Mouse (Mus musculus): ENCODE results near the gene Gm20388.

DNA sequence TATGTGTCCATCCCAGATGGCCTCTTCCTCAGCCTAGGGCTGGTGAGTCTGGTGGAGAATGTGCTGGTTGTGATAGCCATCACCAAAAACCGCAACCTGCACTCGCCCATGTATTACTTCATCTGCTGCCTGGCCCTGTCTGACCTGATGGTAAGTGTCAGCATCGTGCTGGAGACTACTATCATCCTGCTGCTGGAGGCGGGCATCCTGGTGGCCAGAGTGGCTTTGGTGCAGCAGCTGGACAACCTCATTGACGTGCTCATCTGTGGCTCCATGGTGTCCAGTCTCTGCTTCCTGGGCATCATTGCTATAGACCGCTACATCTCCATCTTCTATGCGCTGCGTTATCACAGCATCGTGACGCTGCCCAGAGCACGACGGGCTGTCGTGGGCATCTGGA is 3497.0 kb downstream of the Gm20388 start:
- TF ChIP-seq CTCF (IDR thresholded peaks at IDR 0.05; ENCODE audit: low read depth, low read length) (no peak), EP300 (IDR thresholded peaks at IDR 0.05; ENCODE audit: insufficient read depth, low read depth, low read length) (no peak)

Measured in ES-Bruce4 (cell line).